Mouse (Mus musculus) myocyte (in vitro differentiated cells): ENCODE data around the gene Pdha1.

ENCODE experiments used
- MYOG ChIP-seq, 3 experiments: IDR thresholded peaks; one replicate each; pipeline ENCODE4 v1.6.1; 2011; ENCODE audit warnings: control low read depth in 2 of 3, low read depth in 2 of 3, mild to moderate bottlenecking in 2 of 3; ENCODE audit not compliant: insufficient read length in 2 of 3, control insufficient read depth in 1 of 3, insufficient read depth in 1 of 3
- POLR2AphosphoS2 ChIP-seq: IDR thresholded peaks from one replicate; pipeline ENCODE4 v1.6.1; 2011; ENCODE audit warnings: low read depth, control low read depth; ENCODE audit not compliant: insufficient read length

DNA sequence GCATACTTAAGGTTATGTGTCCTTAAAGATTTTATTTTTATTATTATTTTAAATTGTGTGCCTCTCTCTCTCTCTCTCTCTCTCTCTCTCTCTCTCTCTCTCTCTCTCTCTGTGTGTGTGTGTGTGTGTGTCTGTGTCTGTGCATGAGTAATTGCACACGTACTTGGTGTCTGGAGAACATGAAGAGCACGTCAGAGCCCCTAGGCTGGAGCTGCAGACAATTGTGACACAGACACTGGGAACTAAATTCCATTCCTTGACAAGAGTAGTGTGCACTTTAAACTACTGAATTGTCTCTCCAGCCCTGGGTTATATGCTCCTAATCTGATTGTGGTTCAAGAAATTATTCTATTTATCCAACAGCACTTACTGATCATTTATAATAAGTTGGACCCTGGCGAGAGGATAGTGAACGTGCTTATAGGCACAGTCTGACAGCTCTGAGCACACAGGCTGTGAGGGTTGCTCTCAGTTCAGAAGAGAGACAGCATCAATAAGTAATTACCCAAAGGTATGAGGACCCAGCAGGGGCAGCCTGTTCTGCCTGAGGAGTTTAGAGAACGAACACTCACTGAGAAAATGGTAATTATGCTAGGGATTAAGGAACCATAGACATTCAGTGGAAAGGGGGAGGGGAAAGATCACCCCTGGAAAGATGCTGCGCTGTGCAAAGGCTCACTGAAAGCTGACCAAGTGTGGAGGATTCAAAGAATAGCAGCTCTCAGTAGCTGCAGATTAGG, 28.2 kb upstream of the Pdha1 start:
- TF ChIP-seq MYOG (IDR thresholded peaks at IDR 0.05; ENCODE audit: control insufficient read depth in 1 of 3, insufficient read depth in 1 of 3, insufficient read length in 2 of 3, low read depth in 2 of 3) (no peak), POLR2AphosphoS2 (no peak)
